Mouse (Mus musculus): ENCODE measurements around the gene Asz1. TPM values are rescaled to one million over a fixed set of nuclear protein-coding genes. Genes with fewer than 3 reads are reported as not detected.

Gene Asz1
- total RNA-seq, 2 experiments from 2014 or later, result not detected

- no peak for DNase-seq
These were observed 106.8 kb downstream of the Asz1 start for GRCm38 (mm10) chr6:18002065-18002464.

Other genes with a start within 250 kb of the Asz1 start
- gene Wnt2, start 78.5 kb downstream of the Asz1 start, total RNA-seq (2021), result 1 to 10 TPM; 1.6 to 1.8 TPM
- under 1 TPM; 0.34 to 0.36 TPM for gene Cftr, start 61.6 kb upstream of the Asz1 start, total RNA-seq (2021)

Data from heart, postnatal 4 days (tissue).